ENCODE assay signal across 28 mouse cellular contexts in genomic region chr6:45258047-45258446, GRCm38 (mm10).
"Had no signal": no experiment of that assay in that cellular context is flagged by ENCODE, and none has a peak within 500 bp of the region (broad histone marks: within the 10 kb centered on the region; RNA-seq: fewer than 3 reads in every experiment).

No protein-coding gene starts in this region.

- ATAC-seq: forebrain, embryonic 13.5 days; forebrain, embryonic 14.5 days; forebrain, embryonic 15.5 days; forebrain, embryonic 16.5 days; forebrain, postnatal 0 days had no signal

- H3K9me3 ChIP-seq: embryonic facial prominence, embryonic 10.5 days; embryonic facial prominence, embryonic 12.5 days; embryonic facial prominence, embryonic 13.5 days; embryonic facial prominence, embryonic 15.5 days; forebrain, embryonic 10.5 days; forebrain, embryonic 12.5 days; forebrain, embryonic 13.5 days; forebrain, embryonic 15.5 days had no signal

- H3K9ac ChIP-seq: embryonic facial prominence, embryonic 12.5 days; embryonic facial prominence, embryonic 13.5 days; embryonic facial prominence, embryonic 15.5 days; forebrain, embryonic 12.5 days; forebrain, embryonic 13.5 days; forebrain, embryonic 15.5 days; forebrain, postnatal 0 days had no signal

- H3K36me3 ChIP-seq: embryonic facial prominence, embryonic 10.5 days; embryonic facial prominence, embryonic 12.5 days; embryonic facial prominence, embryonic 13.5 days; embryonic facial prominence, embryonic 15.5 days; forebrain, embryonic 10.5 days; forebrain, embryonic 12.5 days; forebrain, embryonic 15.5 days had no signal

- H3K4me2 ChIP-seq: embryonic facial prominence, embryonic 12.5 days; embryonic facial prominence, embryonic 13.5 days; embryonic facial prominence, embryonic 15.5 days; forebrain, embryonic 12.5 days; forebrain, embryonic 13.5 days; forebrain, embryonic 15.5 days had no signal

- H3K4me3 ChIP-seq: embryonic facial prominence, embryonic 10.5 days; embryonic facial prominence, embryonic 12.5 days; embryonic facial prominence, embryonic 13.5 days; embryonic facial prominence, embryonic 15.5 days; erythroblast, embryonic 14.5 days; forebrain, embryonic 10.5 days; forebrain, embryonic 12.5 days; forebrain, embryonic 13.5 days; forebrain, embryonic 15.5 days; gastrocnemius, adult 2 months; heart, adult 2 months had no signal

- H3K27me3 ChIP-seq: embryonic facial prominence, embryonic 12.5 days; embryonic facial prominence, embryonic 13.5 days; embryonic facial prominence, embryonic 15.5 days; forebrain, embryonic 12.5 days; forebrain, embryonic 13.5 days; forebrain, embryonic 15.5 days had no signal

- DNase-seq: cerebellum, adult 8-10 months; cerebellum, adult 9-10 months; cerebellum, adult 9-11 months; cerebellum, postnatal 10 days; cerebellum, postnatal 14 days; cerebellum, postnatal 25 days; cerebellum, postnatal 36 days; embryo, embryonic 11 days; forebrain, postnatal 0 days; gastrocnemius, adult 2 months; gastrocnemius, postnatal 10 days; gastrocnemius, postnatal 14 days; gastrocnemius, postnatal 25 days; gastrocnemius, postnatal 36 days; heart, adult 11 months; heart, adult 18-20 months; heart, adult 2 months had no signal

- H3K4me1 ChIP-seq: embryonic facial prominence, embryonic 10.5 days; embryonic facial prominence, embryonic 12.5 days; embryonic facial prominence, embryonic 13.5 days; embryonic facial prominence, embryonic 15.5 days; forebrain, embryonic 10.5 days; forebrain, embryonic 12.5 days; forebrain, embryonic 13.5 days; forebrain, embryonic 15.5 days had no signal

- H3K27ac ChIP-seq: embryonic facial prominence, embryonic 10.5 days; embryonic facial prominence, embryonic 12.5 days; embryonic facial prominence, embryonic 13.5 days; embryonic facial prominence, embryonic 15.5 days; forebrain, embryonic 10.5 days; forebrain, embryonic 12.5 days; forebrain, embryonic 13.5 days; forebrain, embryonic 15.5 days; gastrocnemius, adult 2 months; heart, adult 2 months had no signal
